Mouse (Mus musculus) megakaryocyte, embryonic 14.5 days (primary cell): ENCODE results near the gene Tmem169.

Source experiments
- FLI1 ChIP-seq: IDR thresholded peaks from 2 replicates; pipeline ENCODE4 v1.6.1; 2012; ENCODE audit warnings: low read length, inconsistent platforms, mixed read lengths
- GATA1 ChIP-seq: IDR thresholded peaks from 3 replicates; pipeline ENCODE4 v1.6.1; 2012; ENCODE audit warnings: mixed read lengths, low read length, inconsistent platforms, borderline replicate concordance

GRCm38 (mm10) chr1:72320759-72321158, 36.6 kb downstream of the Tmem169 start:
- TF ChIP-seq GATA1, result no peak
- TF ChIP-seq FLI1, result no peak
